Mouse (Mus musculus) embryonic facial prominence, embryonic 10.5 days (tissue): ENCODE results near the gene Rnf223. TPM values are rescaled to one million over a fixed set of nuclear protein-coding genes. Genes with fewer than 3 reads are reported as not detected.

Experiments used
- DNase-seq: peaks from one replicate; pipeline ENCODE4 v3.0.0-alpha.2; 2017; ENCODE audit warnings: low spot score
- H3K27ac ChIP-seq: fragments of 300-500 bp; sonication (generic); replicated peaks from 2 replicates; pipeline ENCODE4 v1.5.1; 2016; ENCODE audit warnings: mild to moderate bottlenecking
- H3K27me3 ChIP-seq: fragments of 300-500 bp; sonication (generic); replicated peaks from 2 replicates; pipeline ENCODE4 v1.6.1; 2016; ENCODE audit warnings: low read depth, mild to moderate bottlenecking; ENCODE audit not compliant: poor library complexity, severe bottlenecking
- H3K36me3 ChIP-seq: fragments of 300-500 bp; sonication (generic); replicated peaks from 2 replicates; pipeline ENCODE4 v1.6.1; 2016; ENCODE audit warnings: mild to moderate bottlenecking, moderate library complexity
- H3K4me1 ChIP-seq: fragments of 300-500 bp; sonication (generic); 2 replicates; pipeline ENCODE4 v1.6.1; 2016
- H3K4me3 ChIP-seq: fragments of 300-500 bp; sonication (generic); 2 replicates; pipeline ENCODE4 v1.5.1; 2016; ENCODE audit warnings: mild to moderate bottlenecking, moderate library complexity
- H3K9me3 ChIP-seq: fragments of 300-500 bp; sonication (generic); 2 replicates; pipeline ENCODE4 v1.6.1; 2016; ENCODE audit warnings: mild to moderate bottlenecking
- WGBS: fragments of 180-500 bp; shearing (Covaris S2); methylation state at CpG from one replicate; pipeline ENCODE4 v1.1.7; 2016; 5-methylcytosine and 5-hydroxymethylcytosine counted together
- polyA plus RNA-seq: library from polyadenylated mRNA; unstranded; fragments of >200 nt; fragmentation: Nextera tagmentation; extraction: Ambion mirVana; gene quantifications from 2 replicates; pipeline ENCODE4 v1.2.1, GENCODE M21; 2016

Rnf223 gene
- 0.70 and 0.89 TPM in 2 replicates for polyA plus RNA-seq

DNA sequence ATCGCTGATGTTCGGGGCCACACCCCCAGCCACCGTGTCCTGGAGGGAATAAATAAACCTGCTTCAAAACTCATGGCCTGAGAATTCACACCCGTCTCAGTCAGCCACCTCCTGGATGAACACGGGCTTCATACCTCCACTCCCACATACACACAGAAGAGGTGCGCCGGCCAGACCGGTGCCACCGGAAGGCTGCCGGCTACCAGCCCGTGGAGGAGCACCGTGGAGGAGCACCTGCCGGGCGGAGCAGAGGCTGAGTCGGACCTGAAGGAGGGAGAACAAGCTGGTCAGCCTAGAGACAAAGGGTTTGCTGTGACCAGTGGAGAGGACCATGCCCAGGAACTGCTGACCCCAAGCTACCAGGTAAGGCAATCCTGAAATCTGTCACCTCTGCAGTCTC lies at the start of gene Rnf223:
Gene Rnf223, plus strand, starts transcription at position 78 of the 400 bp plus-strand sequence.
- Histone ChIP-seq H3K4me1 (peaks cover 6% of the 10 kb centered on the region), H3K27me3 (no peaks in the 10 kb centered on the region), H3K27ac (no peak within 1 kb of the TSS), H3K4me3 (no peak within 1 kb of the TSS), H3K36me3 (peaks cover 28% of the 10 kb centered on the region), H3K9me3 (no peaks in the 10 kb centered on the region)
- no peak for DNase-seq
- 86% methylated on average over 15 of the region's 15 CpGs for WGBS

DNA sequence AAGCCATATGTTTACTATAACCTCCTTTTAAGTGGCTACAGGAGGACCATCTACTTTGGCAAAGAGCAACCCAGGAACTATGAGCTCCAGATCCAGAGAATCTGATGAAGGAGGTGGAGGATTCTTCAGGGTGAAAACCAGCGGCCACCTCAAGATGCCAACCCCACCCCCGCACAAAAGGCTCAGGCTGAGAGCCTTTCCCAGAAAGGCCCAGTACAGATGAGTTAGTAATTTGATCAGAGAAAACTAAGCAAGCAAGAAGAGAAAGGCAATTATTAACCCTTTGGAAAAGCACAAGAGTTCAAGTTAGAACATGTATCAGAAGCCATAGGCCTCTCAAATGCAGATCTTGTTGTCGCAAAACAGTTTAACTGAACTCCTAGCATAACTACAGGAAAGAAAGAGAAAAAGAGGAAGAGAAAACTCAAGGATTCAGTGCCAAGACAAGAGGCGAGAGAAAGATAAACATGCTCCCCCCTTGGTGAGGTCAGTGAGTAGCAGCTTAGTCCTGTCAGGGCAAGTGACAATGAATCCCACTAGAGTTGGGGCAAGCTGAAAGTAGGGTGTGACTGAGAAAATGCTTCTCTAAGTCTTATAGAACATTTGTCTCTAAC lies 47.6 kb upstream of the Rnf223 start:
- Histone ChIP-seq H3K27me3 (peaks cover 11% of the 10 kb centered on the region), H3K36me3 (no peaks in the 10 kb centered on the region), H3K4me3 (no peak overlapping the region), H3K27ac (0 out of 2 replicates have a peak overlapping the region, but pooled peaks have one; percentile 30), H3K9me3 (no peaks in the 10 kb centered on the region), H3K4me1 (peaks cover 19% of the 10 kb centered on the region)
- 51% methylated on average over 4 of the region's 4 CpGs for WGBS
- DNase-seq = no peak

DNA sequence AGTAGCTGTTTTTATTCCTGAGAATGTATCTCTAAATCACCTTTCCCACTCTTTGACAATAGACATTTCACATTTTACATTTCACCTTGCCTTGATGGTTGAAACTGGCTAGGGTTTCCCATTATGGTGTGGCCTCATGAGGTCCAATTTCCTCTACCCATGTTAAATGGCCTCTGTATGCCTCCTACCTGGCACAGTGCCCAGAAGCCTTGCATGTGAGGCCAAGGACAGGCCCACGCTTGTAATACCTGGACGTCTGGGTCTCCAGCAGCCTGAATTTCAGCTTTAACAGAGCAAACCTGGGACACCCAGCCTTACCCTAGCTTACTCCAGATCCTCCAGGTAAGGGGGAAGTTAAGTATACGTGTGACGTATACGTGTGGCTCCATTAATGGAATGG lies 47.0 kb upstream of the Rnf223 start:
- Histone ChIP-seq H3K27ac (no peak overlapping the region), H3K9me3 (no peaks in the 10 kb centered on the region), H3K36me3 (no peaks in the 10 kb centered on the region), H3K4me3 (no peak overlapping the region), H3K4me1 (peaks cover 13% of the 10 kb centered on the region), H3K27me3 (peaks cover 5% of the 10 kb centered on the region)
- 83% methylated on average over 5 of the region's 5 CpGs for WGBS
- DNase-seq = no peak

- H3K9me3 ChIP-seq = no peaks in the 10 kb centered on the region
- H3K36me3 ChIP-seq = no peaks in the 10 kb centered on the region
- H3K4me1 ChIP-seq = peaks cover 12% of the 10 kb centered on the region
- no peak overlapping the region for H3K4me3 ChIP-seq
- H3K27ac ChIP-seq = no peak overlapping the region; the same call in 1 of the 2 replicates
- WGBS = 85% methylated on average over 9 of the region's 9 CpGs
- H3K27me3 ChIP-seq = no peaks in the 10 kb centered on the region
- DNase-seq = no peak
Observed at GRCm38 (mm10) chr4:156084096-156084879, 46.0 kb upstream of the Rnf223 start.

- Histone ChIP-seq H3K4me3 (no peak overlapping the region), H3K36me3 (no peaks in the 10 kb centered on the region), H3K9me3 (no peaks in the 10 kb centered on the region), H3K4me1 (peaks cover 12% of the 10 kb centered on the region), H3K27ac (no peak overlapping the region), H3K27me3 (no peaks in the 10 kb centered on the region)
- WGBS = 88% methylated on average over 8 of the region's 8 CpGs
- no peak for DNase-seq
Observed at GRCm38 (mm10) chr4:156085256-156085655, 45.1 kb upstream of the Rnf223 start.

DNA sequence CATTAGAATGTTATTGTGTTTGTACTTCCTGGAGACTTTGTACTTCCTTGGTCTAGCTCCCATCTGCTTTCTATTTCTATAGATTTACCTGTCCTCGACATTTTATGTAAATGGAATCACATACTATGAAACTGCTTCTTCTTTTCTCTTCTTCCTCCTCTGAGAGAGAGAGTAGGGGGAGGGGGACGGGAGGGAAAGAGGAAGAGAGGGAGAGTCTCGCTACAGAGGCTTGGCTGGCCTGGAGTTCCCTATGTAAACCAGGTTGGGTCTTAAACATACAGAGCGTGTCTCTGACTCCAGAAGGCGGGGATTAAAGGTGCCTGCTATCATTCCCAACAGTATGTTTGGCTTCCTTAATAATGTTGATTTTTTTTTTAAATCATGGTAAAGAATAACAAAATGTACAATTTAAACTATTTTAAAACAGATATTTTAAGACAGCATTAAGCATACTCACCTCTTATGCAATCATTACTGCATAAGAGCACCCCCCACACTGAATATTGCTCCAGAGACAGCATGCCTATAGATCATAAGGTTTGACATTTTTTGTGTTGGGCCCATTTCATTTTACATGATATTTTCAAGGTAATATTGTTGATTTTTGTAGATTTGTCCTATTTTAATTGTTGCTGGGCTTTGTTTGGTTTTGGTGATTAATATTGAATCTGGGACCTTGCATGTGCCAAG lies 42.8 kb upstream of the Rnf223 start:
- 35% methylated on average over 5 of the region's 5 CpGs for WGBS
- Histone ChIP-seq H3K4me1 (peaks cover 7% of the 10 kb centered on the region), H3K4me3 (no peak overlapping the region), H3K27me3 (no peaks in the 10 kb centered on the region), H3K36me3 (no peaks in the 10 kb centered on the region), H3K9me3 (no peaks in the 10 kb centered on the region), H3K27ac (no peak overlapping the region)
- no peak for DNase-seq

DNA sequence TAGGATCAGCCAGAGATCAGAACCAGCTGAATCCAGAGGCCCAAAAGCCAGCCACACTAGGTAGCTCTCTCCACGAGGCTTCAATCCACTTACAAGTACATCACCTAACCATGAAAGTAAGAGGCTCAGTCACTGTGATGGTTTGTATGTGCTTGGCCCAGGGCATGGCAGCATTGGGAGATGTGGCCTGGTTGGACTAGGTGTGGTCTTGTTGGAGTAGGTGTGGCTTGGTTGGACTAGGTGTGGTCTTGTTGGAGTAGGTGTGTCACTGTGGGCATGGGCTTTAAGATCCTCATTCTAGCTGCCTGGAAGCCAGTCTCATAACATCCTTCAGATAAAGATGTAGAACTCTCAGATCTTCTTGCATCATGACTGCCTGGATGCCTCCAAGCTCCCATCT lies 39.1 kb upstream of the Rnf223 start:
- WGBS = 85% methylated on average over 1 of the region's 1 CpGs
- Histone ChIP-seq H3K27ac (no peak overlapping the region), H3K27me3 (no peaks in the 10 kb centered on the region), H3K4me1 (no peaks in the 10 kb centered on the region), H3K4me3 (no peak overlapping the region), H3K9me3 (no peaks in the 10 kb centered on the region), H3K36me3 (no peaks in the 10 kb centered on the region)
- DNase-seq = no peak

- DNase-seq = no peak
- Histone ChIP-seq H3K9me3 (no peaks in the 10 kb centered on the region), H3K27ac (no peak overlapping the region), H3K27me3 (no peaks in the 10 kb centered on the region), H3K36me3 (no peaks in the 10 kb centered on the region), H3K4me1 (peaks cover 5% of the 10 kb centered on the region), H3K4me3 (no peak overlapping the region)
- 84% methylated on average over 1 of the region's 1 CpGs for WGBS
Observed at GRCm38 (mm10) chr4:156092765-156093164, 37.5 kb upstream of the Rnf223 start.

GRCm38 (mm10) chr4:156093758-156094157 lies 36.6 kb upstream of the Rnf223 start:
- H3K4me3 ChIP-seq = no peak overlapping the region
- WGBS = 86% methylated on average over 5 of the region's 5 CpGs

DNA sequence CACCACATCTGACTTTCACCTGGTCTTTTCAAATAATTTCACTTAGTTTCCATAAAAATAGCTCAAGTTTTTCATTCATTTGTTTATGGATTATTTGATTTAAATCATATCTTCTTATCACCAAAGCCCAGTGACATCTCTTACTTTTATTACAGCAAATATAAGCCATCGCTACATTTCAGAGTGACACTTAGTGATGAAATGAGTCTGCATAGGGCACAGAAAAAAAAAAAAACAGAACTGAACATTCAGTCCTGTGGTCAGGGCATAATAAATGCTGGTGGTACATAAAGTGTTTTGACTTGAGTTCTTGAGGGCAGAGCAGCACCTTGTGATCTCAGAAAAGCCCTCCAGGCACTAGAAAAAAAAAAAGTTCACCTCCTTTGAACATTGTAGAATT lies 34.1 kb upstream of the Rnf223 start:
- no peaks in the 10 kb centered on the region for H3K27me3 ChIP-seq
- H3K4me1 ChIP-seq = peaks cover 12% of the 10 kb centered on the region
- no peaks in the 10 kb centered on the region for H3K9me3 ChIP-seq
- no peaks in the 10 kb centered on the region for H3K36me3 ChIP-seq
- 90% methylated on average over 1 of the region's 1 CpGs for WGBS
- no peak for DNase-seq
- no peak overlapping the region for H3K27ac ChIP-seq
- no peak overlapping the region for H3K4me3 ChIP-seq

More at GRCm38 (mm10) chr4:156093758-156094157, 36.6 kb upstream of the Rnf223 start:
- H3K27ac ChIP-seq = no peak overlapping the region
- H3K27me3 ChIP-seq = no peaks in the 10 kb centered on the region
- no peaks in the 10 kb centered on the region for H3K9me3 ChIP-seq
- H3K4me1 ChIP-seq = peaks cover 12% of the 10 kb centered on the region
- H3K36me3 ChIP-seq = no peaks in the 10 kb centered on the region
- no peak for DNase-seq

DNA sequence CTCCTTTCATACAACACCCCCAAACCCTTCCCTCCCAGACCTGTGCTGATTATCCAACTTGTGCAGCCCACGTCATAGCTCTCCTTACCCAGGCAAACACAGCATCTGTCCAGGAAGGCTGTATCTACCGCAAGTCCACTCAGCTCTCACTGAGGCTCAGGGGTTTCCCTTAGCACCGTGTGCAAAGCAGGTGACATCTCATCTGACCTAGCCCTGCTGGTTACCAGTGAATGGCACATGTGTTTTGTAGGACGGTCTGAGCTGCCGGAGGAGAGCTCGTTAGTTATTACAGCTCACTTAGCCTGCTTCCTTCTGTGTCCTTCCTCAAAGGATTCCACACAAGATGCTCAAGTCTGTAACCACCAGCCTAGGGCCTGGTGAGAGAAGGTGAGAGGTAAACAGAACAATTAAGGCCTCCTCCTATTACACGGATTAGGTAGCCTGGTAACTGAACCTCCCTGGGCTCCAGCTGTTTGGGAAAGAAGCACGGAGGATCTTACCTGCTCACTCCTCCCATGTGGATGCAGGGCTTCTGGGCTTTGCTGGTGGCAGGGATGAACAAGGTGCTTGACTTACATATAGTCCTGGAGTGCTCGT lies 32.4 kb upstream of the Rnf223 start:
- H3K27me3 ChIP-seq = no peaks in the 10 kb centered on the region
- H3K4me1 ChIP-seq = peaks cover 12% of the 10 kb centered on the region
- peak; percentile 15 for DNase-seq
- no peak overlapping the region for H3K27ac ChIP-seq
- WGBS = 57% methylated on average over 9 of the region's 9 CpGs
- H3K36me3 ChIP-seq = no peaks in the 10 kb centered on the region
- no peak overlapping the region for H3K4me3 ChIP-seq
- H3K9me3 ChIP-seq = no peaks in the 10 kb centered on the region

GRCm38 (mm10) chr4:156099427-156099826 lies 30.9 kb upstream of the Rnf223 start:
- H3K36me3 ChIP-seq = no peaks in the 10 kb centered on the region
- H3K4me1 ChIP-seq = peaks cover 12% of the 10 kb centered on the region
- no peak overlapping the region for H3K27ac ChIP-seq
- no peaks in the 10 kb centered on the region for H3K9me3 ChIP-seq
- no peak for DNase-seq
- H3K4me3 ChIP-seq = no peak overlapping the region
- 74% methylated on average over 6 of the region's 6 CpGs for WGBS
- no peaks in the 10 kb centered on the region for H3K27me3 ChIP-seq
